Comparison of ENCODE assay signal across 18 mouse cellular contexts in the genomic region with DNA sequence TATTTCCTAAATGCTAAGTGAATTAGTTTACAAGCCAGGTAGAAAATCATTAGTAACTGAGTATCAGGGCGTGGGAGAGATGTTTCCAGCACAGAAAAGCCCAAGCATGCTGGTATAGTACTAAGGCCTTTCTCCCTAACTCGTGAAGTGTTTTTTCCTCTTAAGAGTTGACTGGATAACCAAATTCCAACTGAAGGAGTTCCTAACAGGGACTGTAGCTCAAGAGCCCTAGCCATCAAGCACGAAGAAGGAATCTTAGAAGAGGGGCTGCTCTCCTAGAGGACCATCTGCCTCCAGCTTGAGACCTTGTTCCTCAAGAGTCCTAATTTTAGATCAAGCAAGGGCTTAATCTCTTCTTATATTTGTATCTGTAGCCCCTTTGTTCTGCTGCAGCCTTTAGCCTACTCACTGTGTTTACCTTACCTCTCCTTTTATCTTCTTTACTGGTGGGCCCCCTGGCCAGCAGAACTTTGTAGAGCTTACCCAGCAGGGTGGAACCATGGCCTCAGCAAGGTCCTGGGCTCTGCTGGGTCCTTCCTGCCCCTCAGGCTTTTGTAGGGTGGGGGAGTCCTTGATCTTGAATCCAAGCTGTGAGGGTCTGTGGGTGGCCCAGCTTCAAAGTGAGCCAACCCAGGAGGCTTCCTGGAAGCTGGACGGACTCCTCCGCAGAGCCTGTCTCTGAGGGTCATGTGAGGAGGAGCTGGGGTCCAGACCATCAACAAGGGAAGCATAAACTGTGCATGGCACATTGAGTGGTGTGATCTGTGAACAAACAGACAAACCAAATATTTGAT. TPM values are rescaled to one million over a fixed set of nuclear protein-coding genes. Genes with fewer than 3 reads are reported as not detected.
DNase-seq lines count a peak whose midpoint lies in the region; ATAC-seq and TF ChIP-seq lines count a peak whose summit lies in the region.
"Had no signal": no experiment of that assay in that cellular context is flagged by ENCODE, and none has a peak within 500 bp of the region (broad histone marks: within the 10 kb centered on the region; RNA-seq: fewer than 3 reads in every experiment).

No protein-coding gene starts in this region.

- no peak for ATAC-seq in forebrain, postnatal 0 days
- ATAC-seq in forebrain, embryonic 16.5 days, result no peak
- no peak for ATAC-seq in liver, embryonic 14.5 days (ENCODE audit: insufficient read depth)

- H3K9me3 ChIP-seq in forebrain, postnatal 0 days (ENCODE audit: low read length), result no peaks in the 10 kb centered on the region
- no peaks in the 10 kb centered on the region for H3K9me3 ChIP-seq in forebrain, embryonic 16.5 days (ENCODE audit: control insufficient read depth, low read length)
- H3K9me3 ChIP-seq in liver, embryonic 14.5 days (ENCODE audit: control insufficient read depth, low read length), result no peaks in the 10 kb centered on the region

- no peak for TF ChIP-seq CTCF in forebrain, postnatal 0 days (IDR thresholded peaks at IDR 0.05; ENCODE audit: low read depth)
- no peak for TF ChIP-seq CTCF in layer of hippocampus, adult 2 months (conservative IDR thresholded peaks at IDR 0.05)
- no peak for TF ChIP-seq CTCF in liver, embryonic 14.5 days (IDR thresholded peaks at IDR 0.05; ENCODE audit: low read depth)

- no peak for DNase-seq in forebrain, postnatal 0 days
- no peak for DNase-seq in layer of hippocampus, adult 2 months (ENCODE audit: low spot score in 2 of 2)
- no peak for DNase-seq in layer of hippocampus, adult 11-12 months (ENCODE audit: low spot score)
- peak; percentile 59 for DNase-seq in ZHBTc4 (ENCODE audit: low read depth, low spot score)
- no peak for DNase-seq in liver, embryonic 14.5 days (ENCODE audit: low read depth in 3 of 3, low spot score in 3 of 3)
- DNase-seq in testis, postnatal 14 days (ENCODE audit: low spot score), result no peak
- no peak for DNase-seq in right cerebral cortex, postnatal 36 days (ENCODE audit: low spot score in 2 of 2)
- DNase-seq: adrenal gland, postnatal 10 days; cerebellum, adult 9-11 months; kidney, adult 2 months; layer of hippocampus, adult 9-11 months; right cerebral cortex, postnatal 25 days had no signal

- H3K27ac ChIP-seq in forebrain, postnatal 0 days (ENCODE audit: low read depth, low read length), result 0 out of 2 replicates have a peak overlapping the region, but pooled peaks have one; percentile 17
- no peak overlapping the region for H3K27ac ChIP-seq in forebrain, embryonic 16.5 days (ENCODE audit: low read length)
- peak overlapping the region; percentile 65; the same call in 1 of the 2 replicates for H3K27ac ChIP-seq in layer of hippocampus, adult 2 months
- peak overlapping the region; percentile 3 for H3K27ac ChIP-seq in liver, embryonic 14.5 days
- H3K27ac ChIP-seq: macrophage had no signal

- no peak overlapping the region for H3K4me2 ChIP-seq in forebrain, postnatal 0 days (ENCODE audit: low read depth)
- H3K4me2 ChIP-seq in forebrain, embryonic 16.5 days (ENCODE audit: low read length), result no peak overlapping the region
- no peak overlapping the region for H3K4me2 ChIP-seq in liver, embryonic 14.5 days (ENCODE audit: low read depth)

- no peak overlapping the region for H3K4me3 ChIP-seq in forebrain, postnatal 0 days (ENCODE audit: low read depth, low read length)
- no peak overlapping the region for H3K4me3 ChIP-seq in forebrain, embryonic 16.5 days (replicated peaks; ENCODE audit: low read length)
- no peak overlapping the region for H3K4me3 ChIP-seq in layer of hippocampus, adult 2 months
- no peak overlapping the region for H3K4me3 ChIP-seq in liver, embryonic 14.5 days (ENCODE audit: insufficient read depth in 1 of 2, low read depth in 2 of 2, low read length in 2 of 2)

- WGBS in forebrain, postnatal 0 days, result 47% methylated on average over 5 of the region's 5 CpGs
- 48% methylated on average over 5 of the region's 5 CpGs for WGBS in forebrain, embryonic 16.5 days
- WGBS in liver, embryonic 14.5 days (ENCODE audit: insufficient replicate concordance), result 63% methylated on average over 5 of the region's 5 CpGs

- H3K4me1 ChIP-seq in forebrain, postnatal 0 days (ENCODE audit: insufficient read depth), result no peaks in the 10 kb centered on the region
- H3K4me1 ChIP-seq in forebrain, embryonic 16.5 days (replicated peaks; ENCODE audit: control insufficient read depth, insufficient read depth, low read length), result peaks cover 10% of the 10 kb centered on the region; the same call in 1 of the 2 replicates
- peaks cover 26 to 47% of the 10 kb centered on the region in 2 experiments for H3K4me1 ChIP-seq in liver, embryonic 14.5 days (replicated peaks; ENCODE audit: control insufficient read depth in 2 of 2, insufficient read depth in 2 of 2, low read length in 1 of 2)

- TF ChIP-seq EP300 in liver, embryonic 14.5 days (IDR thresholded peaks at IDR 0.05; ENCODE audit: low read depth), result no peak

- H3K27me3 ChIP-seq in forebrain, postnatal 0 days (ENCODE audit: insufficient read depth, low read length), result no peaks in the 10 kb centered on the region
- H3K27me3 ChIP-seq in forebrain, embryonic 16.5 days (replicated peaks; ENCODE audit: control insufficient read depth, insufficient read depth, low read length), result no peaks in the 10 kb centered on the region
- H3K27me3 ChIP-seq in liver, embryonic 14.5 days (ENCODE audit: control insufficient read depth, insufficient read depth, low read length), result no peaks in the 10 kb centered on the region

- no peaks in the 10 kb centered on the region for H3K36me3 ChIP-seq in forebrain, postnatal 0 days (ENCODE audit: insufficient read depth)
- no peaks in the 10 kb centered on the region for H3K36me3 ChIP-seq in forebrain, embryonic 16.5 days (ENCODE audit: control insufficient read depth, insufficient read depth)
- H3K36me3 ChIP-seq in liver, embryonic 14.5 days (replicated peaks; ENCODE audit: control insufficient read depth, insufficient read depth, low read depth), result no peaks in the 10 kb centered on the region

- H3K9ac ChIP-seq in forebrain, postnatal 0 days, result no peak overlapping the region
- H3K9ac ChIP-seq in forebrain, embryonic 16.5 days (replicated peaks; ENCODE audit: low read depth, low read length), result no peak overlapping the region
- 0 out of 2 replicates have a peak overlapping the region, but pooled peaks have one; percentile 14 for H3K9ac ChIP-seq in liver, embryonic 14.5 days (replicated peaks)

RNA-seq across cellular contexts. Expression of a gene that starts 42.0 kb away (rescaled TPM):
- not detected in 2 replicates for total RNA-seq in forebrain, postnatal 0 days (2014; rRNA removed)
- 0.24 TPM in 1 of 2 replicates, not detected in the other for polyA plus RNA-seq in forebrain, postnatal 0 days (2015; fragmentation: Nextera tagmentation; extraction: Ambion mirVana)
- polyA plus RNA-seq in forebrain, embryonic 16.5 days (2015; fragmentation: Nextera tagmentation; extraction: Ambion mirVana), result not detected in 2 replicates
- not detected for total RNA-seq in layer of hippocampus, adult 2 months (2021)
- not detected in 2 replicates for polyA plus RNA-seq in liver, embryonic 14.5 days (2012; rRNA removed)
- polyA plus RNA-seq in liver, embryonic 14.5 days (2014; fragmentation: Nextera tagmentation; extraction: Ambion mirVana), result not detected in 2 replicates
- total RNA-seq: adrenal gland, postnatal 10 days; granulocyte monocyte progenitor cell, adult 5-6 weeks; left cerebral cortex, postnatal 25 days had no signal
- polyA plus RNA-seq: heart, postnatal 0 days; macrophage; midbrain, embryonic 14.5 days had no signal

RNA-seq across cellular contexts. Expression of a gene that starts 50.4 kb away (rescaled TPM):
- not detected in 2 replicates for total RNA-seq in forebrain, postnatal 0 days (2014; rRNA removed)
- polyA plus RNA-seq in forebrain, postnatal 0 days (2015; fragmentation: Nextera tagmentation; extraction: Ambion mirVana), result 0.13 and 0.25 TPM in 2 replicates
- 0.09 TPM in 1 of 2 replicates, not detected in the other for polyA plus RNA-seq in forebrain, embryonic 16.5 days (2015; fragmentation: Nextera tagmentation; extraction: Ambion mirVana)
- total RNA-seq in layer of hippocampus, adult 2 months (2021), result not detected
- 0.16 and 0.25 TPM in 2 replicates for polyA plus RNA-seq in liver, embryonic 14.5 days (2012; rRNA removed)
- polyA plus RNA-seq in liver, embryonic 14.5 days (2014; fragmentation: Nextera tagmentation; extraction: Ambion mirVana), result 1.1 and 1.2 TPM in 2 replicates
- total RNA-seq: adrenal gland, postnatal 10 days; left cerebral cortex, postnatal 25 days had no signal
- polyA plus RNA-seq: midbrain, embryonic 14.5 days had no signal
